Mouse (Mus musculus) megakaryocyte progenitor cell, adult 5-6 weeks (primary cell): Measurements from ENCODE around the gene Dcaf11. TPM values are rescaled to one million over a fixed set of nuclear protein-coding genes. Genes with fewer than 3 reads are reported as not detected.
A peak's percentile ranks its signal among the peaks of the same experiment; 100 is the strongest.

Source experiments
- ATAC-seq: replicated peaks from 2 replicates; pipeline ENCODE4 v1.8.0; 2016; ENCODE audit warnings: mild to moderate bottlenecking, moderate TSS enrichment, inconsistent platforms; ENCODE audit not compliant: poor library complexity
- total RNA-seq, 2 experiments: library from RNA; stranded (forward) in 1 of 2; stranded (reverse) in 1 of 2; fragments of 157-497, 149-512 nt in 1 of 2; fragments of 200-1000 nt in 1 of 2; gene quantifications; 2 replicates each; pipeline versions ENCODE4 v1.2.3 to v1.2.4; 2015 to 2017

Dcaf11 gene
- total RNA-seq (2015) (32.6 and 45.9 TPM in 2 replicates), total RNA-seq (2017) (61.1 and 69.1 TPM in 2 replicates)

- ATAC-seq = peak; percentile 46
These were observed at the start of gene Dcaf11 for GRCm38 (mm10) chr14:55559799-55560201. Dcaf11 (plus strand) TSS chr14:55560006.

- ATAC-seq = no peak
These were observed 49.6 kb upstream of the Dcaf11 start, which contains the start of gene Cpne6 for GRCm38 (mm10) chr14:55510125-55510731. Cpne6 (plus strand) TSS chr14:55510445.

GRCm38 (mm10) chr14:55511037-55511436 is 48.8 kb upstream of the Dcaf11 start:
- no peak for ATAC-seq

- no peak for ATAC-seq
These were observed 45.9 kb upstream of the Dcaf11 start for GRCm38 (mm10) chr14:55513927-55514326.

- no peak for ATAC-seq
These were observed 44.0 kb upstream of the Dcaf11 start for GRCm38 (mm10) chr14:55515846-55516245.

- ATAC-seq = no peak
These were observed 40.9 kb upstream of the Dcaf11 start for GRCm38 (mm10) chr14:55518897-55519296.

GRCm38 (mm10) chr14:55519604-55520003 is 40.2 kb upstream of the Dcaf11 start:
- ATAC-seq = no peak

- peak; percentile 52 for ATAC-seq
These were observed 39.1 kb upstream of the Dcaf11 start for GRCm38 (mm10) chr14:55520451-55521361.

GRCm38 (mm10) chr14:55524062-55524461 is 35.7 kb upstream of the Dcaf11 start:
- no peak for ATAC-seq

GRCm38 (mm10) chr14:55524785-55525184 is 35.0 kb upstream of the Dcaf11 start, which contains the start of gene Nrl:
Nrl (minus strand) TSS chr14:55524981.
- no peak for ATAC-seq

GRCm38 (mm10) chr14:55526674-55527073 is 33.1 kb upstream of the Dcaf11 start:
- no peak for ATAC-seq

GRCm38 (mm10) chr14:55527940-55528339 is 31.9 kb upstream of the Dcaf11 start:
- ATAC-seq = peak; percentile 83

GRCm38 (mm10) chr14:55536116-55536745 is 23.6 kb upstream of the Dcaf11 start:
- ATAC-seq = peak; percentile 35

- ATAC-seq = peak; percentile 86
These were observed 19.6 kb upstream of the Dcaf11 start, which contains the start of gene Pck2 for GRCm38 (mm10) chr14:55540067-55540786. Pck2 (plus strand) TSS chr14:55540266.

GRCm38 (mm10) chr14:55540787-55541321 is 19.0 kb upstream of the Dcaf11 start:
- peak; percentile 29 for ATAC-seq

- ATAC-seq = peak; percentile 49
These were observed 17.5 kb upstream of the Dcaf11 start for GRCm38 (mm10) chr14:55542268-55542667.

- no peak for ATAC-seq
These were observed 15.5 kb upstream of the Dcaf11 start for GRCm38 (mm10) chr14:55544334-55544733.

- no peak for ATAC-seq
These were observed 9.6 kb upstream of the Dcaf11 start for GRCm38 (mm10) chr14:55550191-55550590.

GRCm38 (mm10) chr14:55551347-55551746 is 8.5 kb upstream of the Dcaf11 start:
- ATAC-seq = no peak

- no peak for ATAC-seq
These were observed 8.0 kb upstream of the Dcaf11 start for GRCm38 (mm10) chr14:55551794-55552193.
